Comparison of ENCODE assay signal across 28 mouse cellular contexts in genomic region chr19:23376536-23377201, GRCm38 (mm10).
DNase-seq lines count a peak whose midpoint lies in the region; ATAC-seq and TF ChIP-seq lines count a peak whose summit lies in the region.
"Had no signal": no experiment of that assay in that cellular context is flagged by ENCODE, and none has a peak within 500 bp of the region (broad histone marks: within the 10 kb centered on the region; RNA-seq: fewer than 3 reads in every experiment).

No protein-coding gene starts in this region.

- H3K27ac ChIP-seq in hindbrain, embryonic 11.5 days (ENCODE audit: low read depth, low read length): peak overlapping the region; percentile 56
- H3K27ac ChIP-seq in hindbrain, postnatal 0 days: no peak overlapping the region
- no peak overlapping the region for H3K27ac ChIP-seq in testis, adult 2 months (ENCODE audit: control insufficient read depth, insufficient read depth, low read depth, low read length)
- peak overlapping the region; percentile 80 for H3K27ac ChIP-seq in midbrain, embryonic 13.5 days
- H3K27ac ChIP-seq: embryonic facial prominence, embryonic 13.5 days; heart, embryonic 13.5 days; kidney, embryonic 15.5 days; liver, embryonic 13.5 days; stomach, embryonic 15.5 days had no signal

- ATAC-seq in hindbrain, embryonic 11.5 days (ENCODE audit: low FRiP score): peak; percentile 54; the same call in 1 of the 2 replicates
- ATAC-seq in hindbrain, postnatal 0 days: no peak
- peak; percentile 75 for ATAC-seq in midbrain, embryonic 13.5 days
- ATAC-seq: forebrain, embryonic 16.5 days had no signal

- no peaks in the 10 kb centered on the region for H3K4me1 ChIP-seq in hindbrain, embryonic 11.5 days (replicated peaks; ENCODE audit: control insufficient read depth, insufficient read depth, low read length)
- no peaks in the 10 kb centered on the region for H3K4me1 ChIP-seq in hindbrain, postnatal 0 days (ENCODE audit: insufficient read depth, low read length)
- H3K4me1 ChIP-seq in testis, adult 2 months (ENCODE audit: control insufficient read depth, insufficient read depth, low read length): no peaks in the 10 kb centered on the region
- peaks cover 19% of the 10 kb centered on the region for H3K4me1 ChIP-seq in midbrain, embryonic 13.5 days (replicated peaks)
- H3K4me1 ChIP-seq: liver, embryonic 13.5 days; stomach, embryonic 15.5 days had no signal

- no peak for TF ChIP-seq POLR2A in testis, adult 2 months (IDR thresholded peaks at IDR 0.05; ENCODE audit: control insufficient read depth, low read depth, low read length)

- H3K27me3 ChIP-seq in hindbrain, embryonic 11.5 days (ENCODE audit: control insufficient read depth, insufficient read depth, low read length): no peaks in the 10 kb centered on the region
- H3K27me3 ChIP-seq in hindbrain, postnatal 0 days (ENCODE audit: insufficient read depth, low read length): no peaks in the 10 kb centered on the region
- H3K27me3 ChIP-seq in testis, adult 2 months (ENCODE audit: control insufficient read depth, insufficient read depth, low read length): no peaks in the 10 kb centered on the region
- no peaks in the 10 kb centered on the region for H3K27me3 ChIP-seq in midbrain, embryonic 13.5 days
- H3K27me3 ChIP-seq: heart, embryonic 13.5 days; kidney, embryonic 15.5 days; liver, embryonic 13.5 days; stomach, embryonic 15.5 days had no signal

- no peaks in the 10 kb centered on the region for H3K9me3 ChIP-seq in hindbrain, embryonic 11.5 days (ENCODE audit: control insufficient read depth, low read length)
- H3K9me3 ChIP-seq in hindbrain, postnatal 0 days (ENCODE audit: low read length): no peaks in the 10 kb centered on the region
- no peaks in the 10 kb centered on the region for H3K9me3 ChIP-seq in midbrain, embryonic 13.5 days
- H3K9me3 ChIP-seq: embryonic facial prominence, embryonic 13.5 days; heart, embryonic 13.5 days; kidney, embryonic 15.5 days; liver, embryonic 13.5 days; stomach, embryonic 15.5 days had no signal

- no peak for TF ChIP-seq CTCF in hindbrain, postnatal 0 days (IDR thresholded peaks at IDR 0.05; ENCODE audit: low read depth)
- TF ChIP-seq CTCF in testis, adult 2 months (IDR thresholded peaks at IDR 0.05; ENCODE audit: control insufficient read depth, insufficient read depth, insufficient replicate concordance, low read depth, low read length): no peak

- peak; percentile 22 for DNase-seq in hindbrain, embryonic 11.5 days (ENCODE audit: low spot score)
- DNase-seq in hindbrain, postnatal 0 days (ENCODE audit: low spot score): no peak
- no peak for DNase-seq in testis, postnatal 14 days (ENCODE audit: low spot score)
- no peak for DNase-seq in urinary bladder, postnatal 14 days (ENCODE audit: low spot score)
- no peak for DNase-seq in spleen, postnatal 36 days (ENCODE audit: low spot score in 2 of 2)
- DNase-seq: adrenal gland, adult 2 months; B cell, adult 2 months; cerebellum, adult 8-10 months; cerebellum, postnatal 36 days; embryo, embryonic 11 days; gastrocnemius, postnatal 25 days; heart, adult 18-20 months; heart, postnatal 14 days; kidney, adult 11 months; kidney, postnatal 36 days; liver, embryonic 13.5 days; lung, adult 2 months; lung, postnatal 14 days; thymus, adult 2 months; thymus, postnatal 4 days had no signal

- no peaks in the 10 kb centered on the region for H3K36me3 ChIP-seq in hindbrain, embryonic 11.5 days (ENCODE audit: control insufficient read depth, insufficient read depth, low read length)
- H3K36me3 ChIP-seq in hindbrain, postnatal 0 days (ENCODE audit: insufficient read depth, low read length): no peaks in the 10 kb centered on the region
- no peaks in the 10 kb centered on the region for H3K36me3 ChIP-seq in testis, adult 2 months (ENCODE audit: control insufficient read depth, insufficient read depth, low read length)
- no peaks in the 10 kb centered on the region for H3K36me3 ChIP-seq in midbrain, embryonic 13.5 days
- H3K36me3 ChIP-seq: embryonic facial prominence, embryonic 13.5 days; heart, embryonic 13.5 days; kidney, embryonic 15.5 days; liver, embryonic 13.5 days; stomach, embryonic 15.5 days had no signal

- 59% methylated on average over 11 of the region's 11 CpGs for WGBS in hindbrain, embryonic 11.5 days
- WGBS in hindbrain, postnatal 0 days: 59% methylated on average over 11 of the region's 11 CpGs
- WGBS in midbrain, embryonic 13.5 days: 50% methylated on average over 11 of the region's 11 CpGs

- no peak overlapping the region for H3K4me3 ChIP-seq in hindbrain, embryonic 11.5 days (ENCODE audit: low read depth, low read length)
- H3K4me3 ChIP-seq in hindbrain, postnatal 0 days (ENCODE audit: low read length): no peak overlapping the region
- H3K4me3 ChIP-seq in testis, adult 2 months (ENCODE audit: control insufficient read depth, low read depth, low read length): peak overlapping the region; percentile 40; the same call in 1 of the 2 replicates
- no peak overlapping the region for H3K4me3 ChIP-seq in midbrain, embryonic 13.5 days (replicated peaks)
- H3K4me3 ChIP-seq: embryonic facial prominence, embryonic 13.5 days; erythroblast, embryonic 14.5 days; heart, embryonic 13.5 days; kidney, embryonic 15.5 days; liver, embryonic 13.5 days; stomach, embryonic 15.5 days had no signal

- H3K9ac ChIP-seq in hindbrain, embryonic 11.5 days (ENCODE audit: low read depth, low read length): no peak overlapping the region
- no peak overlapping the region for H3K9ac ChIP-seq in hindbrain, postnatal 0 days (replicated peaks; ENCODE audit: low read length)
- peak overlapping the region; percentile 32; the same call in 1 of the 2 replicates for H3K9ac ChIP-seq in midbrain, embryonic 13.5 days (replicated peaks)
- H3K9ac ChIP-seq: embryonic facial prominence, embryonic 13.5 days; heart, embryonic 13.5 days; kidney, embryonic 15.5 days; liver, embryonic 13.5 days; stomach, embryonic 15.5 days had no signal

- H3K4me2 ChIP-seq in hindbrain, embryonic 11.5 days (replicated peaks; ENCODE audit: low read depth, low read length): no peak overlapping the region
- no peak overlapping the region for H3K4me2 ChIP-seq in hindbrain, postnatal 0 days (ENCODE audit: low read depth, low read length)
- peak overlapping the region; percentile 19; the same call in 1 of the 2 replicates for H3K4me2 ChIP-seq in midbrain, embryonic 13.5 days (replicated peaks)
- H3K4me2 ChIP-seq: embryonic facial prominence, embryonic 13.5 days; heart, embryonic 13.5 days; kidney, embryonic 15.5 days; liver, embryonic 13.5 days; stomach, embryonic 15.5 days had no signal

Comparison
In these comparisons a context has a peak if more than half of its experiments do, and no peak if none do; other contexts are left out.
1. H3K27ac ChIP-seq: peak in hindbrain, embryonic 11.5 days (single experiment) and midbrain, embryonic 13.5 days (single experiment); none in hindbrain, postnatal 0 days (single experiment) and testis, adult 2 months (single experiment).